Mouse (Mus musculus) kidney, adult 2 months (tissue): Measurements from ENCODE around the gene Slc36a2.

ENCODE experiments used
- CTCF ChIP-seq: fragments of 200-500 bp; conservative IDR thresholded peaks from 2 replicates; pipeline ENCODE4 v1.5.1; 2011; ENCODE audit warnings: low read depth, mild to moderate bottlenecking, control low read depth, low read length, moderate library complexity, mixed read lengths; ENCODE audit not compliant: insufficient read depth, insufficient read length
- POLR2A ChIP-seq: fragments of 200-500 bp; IDR thresholded peaks from one replicate; pipeline ENCODE4 v1.6.1; 2011; ENCODE audit warnings: low read depth, low read length, control low read depth

DNA sequence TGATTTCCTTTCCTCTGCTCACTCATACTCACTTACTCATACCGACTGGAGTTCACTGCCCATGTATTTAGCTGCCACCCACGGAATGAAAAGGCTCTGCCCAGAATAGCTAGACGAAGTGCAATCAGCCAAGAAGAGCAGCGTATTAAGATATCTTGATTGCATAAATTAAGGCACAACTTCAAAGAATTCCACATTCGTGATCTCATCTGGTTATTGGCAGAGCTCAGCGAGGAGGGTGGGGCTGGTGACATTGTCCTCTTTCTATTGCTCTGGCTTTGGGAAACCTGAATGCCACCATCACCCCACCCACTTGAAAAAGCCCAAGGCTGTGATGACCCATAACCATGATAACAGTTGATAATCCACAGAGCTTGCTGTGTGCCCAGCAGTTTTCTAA lies 56.9 kb downstream of the Slc36a2 start:
- TF ChIP-seq POLR2A (no peak), CTCF (no peak)
